Mouse (Mus musculus): Measurements from ENCODE around the gene Scg5.

DNA sequence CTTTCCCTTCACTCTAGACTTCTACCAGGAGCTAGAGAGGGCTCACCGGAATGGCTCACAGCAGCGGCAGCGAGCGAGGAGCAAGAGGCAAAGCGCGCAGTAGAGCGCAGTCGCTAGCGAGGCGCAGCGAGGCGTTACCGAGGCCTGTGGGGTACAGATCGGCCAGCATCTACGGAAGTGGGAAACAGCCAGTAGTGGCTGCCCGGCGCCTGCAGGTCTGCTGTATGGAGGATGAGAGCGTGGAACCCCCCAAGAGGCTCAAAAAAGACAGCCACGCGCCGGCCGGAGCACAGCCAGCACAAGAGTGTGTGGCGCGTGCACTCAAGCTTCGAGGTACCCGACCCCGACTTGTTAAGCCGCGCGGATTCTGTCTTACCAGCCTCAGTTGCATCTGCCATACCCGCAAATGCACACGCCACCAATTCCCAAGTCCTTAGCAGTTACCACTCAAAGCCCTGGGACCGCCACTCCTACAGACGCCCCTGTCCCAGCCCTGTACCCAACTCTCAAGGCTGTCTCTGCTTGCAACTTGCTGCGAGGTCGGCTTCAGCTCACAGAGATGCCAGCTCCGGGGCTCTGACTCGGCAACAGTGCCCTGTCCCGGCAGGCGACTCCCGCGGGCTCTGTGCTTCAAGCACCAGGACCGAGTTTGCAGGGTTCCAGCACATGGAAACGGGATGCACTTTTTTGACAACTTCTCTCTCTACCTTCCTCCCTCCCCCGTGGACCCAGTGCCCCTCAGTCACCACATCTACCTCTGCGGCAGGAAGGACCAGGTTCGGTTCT lies 71.2 kb downstream of the Scg5 start:
- TF ChIP-seq POU5F1 (IDR thresholded peaks at IDR 0.05; ENCODE audit: borderline replicate concordance, low read length) (no peak), CTCF (conservative IDR thresholded peaks at IDR 0.05; ENCODE audit: low read length) (no peak)
